Mouse (Mus musculus) thymus, adult 2 months (tissue): ENCODE measurements around the gene Abce1. TPM values are rescaled to one million over a fixed set of nuclear protein-coding genes. Genes with fewer than 3 reads are reported as not detected.
A peak's percentile ranks its signal among the peaks of the same experiment; 100 is the strongest.

Source experiments
- DNase-seq: peaks from one replicate; pipeline ENCODE4 v3.0.0; 2021
- H3K27ac ChIP-seq: fragments of 200-500 bp; 2 replicates; pipeline ENCODE4 v1.5.1; 2012; ENCODE audit warnings: low read length, control low read depth; ENCODE audit not compliant: control insufficient read depth, insufficient read depth
- H3K27me3 ChIP-seq: fragments of 200-500 bp; 2 replicates; pipeline ENCODE4 v1.6.1; 2012; ENCODE audit warnings: mild to moderate bottlenecking, low read length, moderate library complexity, mixed read lengths; ENCODE audit not compliant: control insufficient read depth, insufficient read depth
- H3K36me3 ChIP-seq: fragments of 200-500 bp; 2 replicates; pipeline ENCODE4 v1.6.1; 2012; ENCODE audit warnings: mild to moderate bottlenecking, low read length, moderate library complexity; ENCODE audit not compliant: control insufficient read depth, insufficient read depth
- H3K4me1 ChIP-seq: fragments of 200-500 bp; replicated peaks from 2 replicates; pipeline ENCODE4 v1.6.1; 2012; ENCODE audit warnings: low read length; ENCODE audit not compliant: control insufficient read depth, insufficient read depth
- H3K4me3 ChIP-seq: fragments of 200-500 bp; 2 replicates; pipeline ENCODE4 v1.5.1; 2012; ENCODE audit warnings: mild to moderate bottlenecking, low read length, control low read depth, moderate library complexity; ENCODE audit not compliant: control insufficient read depth, insufficient read depth
- CTCF ChIP-seq: fragments of 200-500 bp; IDR thresholded peaks from 2 replicates; pipeline ENCODE4 v1.5.1; 2012; ENCODE audit warnings: mild to moderate bottlenecking, control low read depth, low read length, moderate library complexity, borderline replicate concordance; ENCODE audit not compliant: control insufficient read depth, poor library complexity, insufficient read depth; ENCODE audit errors: extremely low read depth
- POLR2A ChIP-seq: fragments of 200-500 bp; IDR thresholded peaks from 2 replicates; pipeline ENCODE4 v1.6.1; 2012; ENCODE audit warnings: mild to moderate bottlenecking, low read length, control low read depth, moderate library complexity; ENCODE audit not compliant: control insufficient read depth, poor library complexity, insufficient read depth; ENCODE audit errors: extremely low read depth
- WGBS: fragments of 180-500 bp; shearing (Covaris S2); methylation state at CpG from one replicate; pipeline ENCODE4 v1.1.7; 2018; 5-methylcytosine and 5-hydroxymethylcytosine counted together
- polyA plus RNA-seq: library from polyadenylated mRNA; depleted of rRNA; stranded (reverse); fragments of >200 nt; gene quantifications from 2 replicates; pipeline ENCODE4 v1.2.3, GENCODE M21; 2012; rRNA removed

The Abce1 gene
- 18.2 and 20.2 TPM in 2 replicates for polyA plus RNA-seq

DNA sequence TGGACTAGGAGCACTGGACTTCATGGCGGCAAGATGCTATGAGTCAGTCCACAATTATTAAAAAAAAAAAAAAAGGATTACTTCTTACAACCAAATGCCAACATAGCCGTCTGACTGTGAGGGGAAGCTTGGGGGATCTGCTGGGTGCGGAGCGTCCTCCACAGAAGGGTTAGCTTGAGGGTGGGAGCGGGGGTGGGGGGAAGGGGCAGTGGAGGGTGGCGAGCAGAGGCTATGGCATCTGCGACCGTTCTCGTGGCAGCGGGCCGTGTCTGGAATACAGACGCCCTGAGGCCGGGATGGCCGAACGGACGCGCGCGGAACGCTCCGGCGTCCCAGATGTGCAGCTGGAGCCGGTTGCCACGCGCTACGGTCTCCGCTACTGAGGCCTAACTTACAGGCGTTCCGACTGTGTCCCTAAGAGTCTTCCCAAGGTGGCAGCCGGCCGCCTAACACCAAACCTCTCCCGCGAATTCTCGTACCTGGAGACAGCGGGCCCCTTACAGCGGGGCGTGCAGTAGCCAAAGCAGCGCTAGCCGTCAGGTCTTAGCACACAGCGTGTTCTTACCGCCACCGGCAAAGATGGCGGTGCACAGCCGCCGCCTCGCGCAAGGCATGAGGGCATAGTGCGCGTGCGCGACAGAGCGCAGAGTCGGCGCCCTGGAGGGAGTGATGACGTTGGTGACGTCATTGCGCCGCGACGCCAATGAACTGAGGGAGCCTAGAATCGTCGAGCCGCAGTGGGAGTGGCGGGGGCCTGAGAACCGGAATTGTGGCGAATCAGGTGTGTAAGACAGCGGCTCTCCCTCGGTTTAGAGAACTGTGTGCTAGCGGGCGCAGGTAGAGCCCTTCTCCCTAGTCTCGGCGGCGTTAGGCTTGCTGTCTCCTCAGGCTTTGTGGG is at the start of gene Abce1, which contains the start of gene Anapc10:
Gene Abce1 (minus strand): TSS at position 677 of the 898 bp plus-strand sequence.
Gene Anapc10 (plus strand): TSS at position 757 of the 898 bp plus-strand sequence.
- Histone ChIP-seq H3K27ac (peak within 1 kb of the TSS; percentile 51; the same call in 1 of the 2 replicates), H3K27me3 (no peaks in the 10 kb centered on the region), H3K36me3 (peaks cover 6% of the 10 kb centered on the region; the same call in 1 of the 2 replicates), H3K4me1 (no peaks in the 10 kb centered on the region), H3K4me3 (peak within 1 kb of the TSS; percentile 95)
- TF ChIP-seq POLR2A: peak; percentile 90
- peak; percentile 60; the same call in 1 of the 2 replicates for TF ChIP-seq CTCF
- under 1% methylated on average over 73 of the region's 73 CpGs for WGBS
- DNase-seq: peak; percentile 97

DNA sequence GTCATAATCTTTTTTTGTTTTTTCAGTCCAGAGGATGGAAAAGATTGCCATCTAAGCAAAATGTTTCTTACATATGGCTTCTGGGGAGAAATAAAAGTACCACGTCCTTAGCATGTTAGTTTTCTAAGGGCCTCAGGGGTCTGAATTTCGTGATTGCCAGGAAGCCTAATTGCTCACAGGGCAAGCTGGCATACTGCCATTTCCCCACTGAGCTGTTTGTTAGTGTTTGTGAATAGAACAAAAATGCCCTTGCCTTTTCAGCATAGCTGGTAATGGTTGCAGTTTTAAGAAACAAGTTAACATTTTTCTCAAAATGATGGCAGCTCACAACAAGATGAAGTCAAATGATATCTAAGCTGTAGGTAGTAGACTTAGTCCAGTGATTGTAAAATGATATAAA is 38.8 kb upstream of the Abce1 start:
- Histone ChIP-seq H3K36me3 (no peaks in the 10 kb centered on the region), H3K27me3 (no peaks in the 10 kb centered on the region), H3K4me3 (no peak overlapping the region), H3K4me1 (no peaks in the 10 kb centered on the region), H3K27ac (no peak overlapping the region)
- no peak for DNase-seq
- no peak for TF ChIP-seq CTCF
- no peak for TF ChIP-seq POLR2A
- WGBS: 81% methylated on average over 2 of the region's 2 CpGs

DNA sequence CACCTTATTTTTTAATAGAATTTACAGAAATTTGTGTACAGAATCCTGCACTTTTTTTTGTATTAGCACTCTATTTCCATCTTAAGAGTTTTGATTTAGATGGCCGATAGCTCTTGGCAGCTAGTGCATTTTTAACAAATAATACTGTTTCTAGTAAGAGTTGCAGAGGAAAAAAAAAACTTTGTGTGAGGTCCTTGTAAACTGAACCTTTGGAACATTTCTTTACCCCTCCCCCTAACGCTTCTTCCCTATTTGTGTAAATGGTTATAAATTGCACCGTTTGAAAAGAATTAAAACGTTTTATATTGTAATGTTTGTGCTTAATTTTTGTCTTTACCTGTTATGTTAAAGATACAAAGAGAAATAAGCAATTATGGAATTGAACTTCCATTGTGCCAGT is 37.1 kb upstream of the Abce1 start:
- no peak overlapping the region for H3K4me3 ChIP-seq
- no peaks in the 10 kb centered on the region for H3K4me1 ChIP-seq
- TF ChIP-seq CTCF (no peak), POLR2A (no peak)
- WGBS: 85% methylated on average over 4 of the region's 4 CpGs
- no peaks in the 10 kb centered on the region for H3K27me3 ChIP-seq
- no peak for DNase-seq
- H3K36me3 ChIP-seq: no peaks in the 10 kb centered on the region
- H3K27ac ChIP-seq: no peak overlapping the region

DNA sequence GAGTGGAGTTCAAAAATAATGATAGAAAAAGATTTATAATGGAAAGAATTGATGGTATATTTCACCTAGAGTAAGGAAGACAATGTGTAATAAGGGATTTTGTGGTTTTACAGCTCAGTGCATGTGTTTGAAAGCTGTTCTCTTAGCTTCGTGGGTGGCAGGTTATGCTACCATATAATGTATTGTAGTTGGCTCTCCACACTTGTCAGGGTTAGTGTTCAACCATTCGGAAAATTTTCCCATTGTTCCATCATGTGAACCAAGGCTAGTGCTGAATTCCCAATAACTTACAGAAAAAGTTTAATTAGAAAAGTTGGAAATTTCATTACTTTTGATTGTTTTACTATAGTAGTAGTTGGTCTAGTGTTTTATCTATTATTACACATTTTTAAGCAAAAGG is 36.6 kb upstream of the Abce1 start:
- no peak for TF ChIP-seq POLR2A
- TF ChIP-seq CTCF: no peak
- no peaks in the 10 kb centered on the region for H3K4me1 ChIP-seq
- no peaks in the 10 kb centered on the region for H3K36me3 ChIP-seq
- DNase-seq: no peak
- H3K27me3 ChIP-seq: no peaks in the 10 kb centered on the region
- WGBS: 88% methylated on average over 2 of the region's 2 CpGs
- no peak overlapping the region for H3K27ac ChIP-seq
- H3K4me3 ChIP-seq: no peak overlapping the region

DNA sequence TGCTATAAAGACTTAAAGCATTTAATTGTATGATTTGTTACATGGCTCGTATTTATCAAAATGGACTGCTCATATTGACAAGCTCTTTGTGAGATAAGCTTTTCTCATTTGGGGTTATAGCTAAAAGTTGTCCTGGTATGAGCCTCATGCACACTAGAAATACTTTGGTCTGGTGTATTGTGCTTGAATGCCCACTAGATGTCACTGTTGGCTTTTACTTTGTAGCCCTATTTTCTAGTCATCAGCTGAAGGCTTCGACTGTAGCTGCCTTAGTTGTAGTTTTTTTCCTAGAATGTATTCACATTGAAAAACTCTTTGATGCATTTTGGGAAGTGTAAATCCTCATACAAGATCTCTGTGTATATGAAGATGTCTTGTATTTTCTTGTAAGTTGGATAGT is 22.8 kb upstream of the Abce1 start:
- DNase-seq: peak; percentile 32

DNA sequence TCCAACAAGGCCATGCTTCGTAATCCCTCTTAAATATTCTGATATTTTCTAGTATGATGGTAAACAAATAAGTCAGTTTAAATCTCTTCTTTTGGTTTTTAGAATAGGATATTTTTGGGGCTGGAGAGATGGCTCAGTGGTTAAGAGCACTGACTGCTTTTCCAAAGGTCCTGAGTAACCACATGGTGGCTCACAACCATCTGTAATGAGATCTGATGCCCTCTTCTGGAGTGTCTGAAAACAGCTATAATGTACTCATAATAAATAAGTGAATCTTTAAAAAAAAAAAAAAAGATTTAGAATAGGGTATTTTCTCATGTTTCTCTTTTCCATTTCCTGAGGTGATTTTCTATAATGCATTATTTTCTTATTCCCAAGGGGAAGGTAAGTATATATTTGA is 16.4 kb upstream of the Abce1 start:
- no peak for DNase-seq
- Histone ChIP-seq H3K27ac (no peak overlapping the region), H3K27me3 (no peaks in the 10 kb centered on the region), H3K36me3 (no peaks in the 10 kb centered on the region; the same call in 1 of the 2 replicates), H3K4me3 (no peak overlapping the region), H3K4me1 (no peaks in the 10 kb centered on the region)
- TF ChIP-seq CTCF (no peak), POLR2A (no peak)
- WGBS: 94% methylated on average over 1 of the region's 1 CpGs

More for the DNA sequence above, 22.8 kb upstream of the Abce1 start:
- Histone ChIP-seq H3K27me3 (no peaks in the 10 kb centered on the region), H3K4me3 (no peak overlapping the region), H3K27ac (no peak overlapping the region), H3K36me3 (no peaks in the 10 kb centered on the region), H3K4me1 (no peaks in the 10 kb centered on the region)
- WGBS: 24% methylated on average over 2 of the region's 2 CpGs
- TF ChIP-seq POLR2A (no peak), CTCF (no peak)

DNA sequence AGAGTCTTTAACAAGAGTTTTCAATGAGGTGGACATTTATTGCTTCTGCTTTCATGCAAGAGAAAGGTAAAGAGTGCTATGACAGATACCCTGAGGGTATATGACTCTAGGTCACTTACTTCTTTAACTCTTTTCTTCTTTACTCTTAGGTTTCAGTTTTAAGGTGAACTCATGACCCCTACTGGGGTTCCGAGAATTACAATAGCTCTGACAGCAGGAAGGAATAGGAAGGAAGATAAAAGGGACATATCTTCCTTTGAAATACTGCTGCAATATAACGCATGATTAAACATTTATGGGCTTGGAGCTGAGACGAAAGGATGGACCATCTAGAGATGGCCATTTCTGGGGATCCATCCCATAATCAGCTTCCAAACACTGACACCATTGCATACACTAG is 13.0 kb upstream of the Abce1 start:
- DNase-seq: peak; percentile 23
- Histone ChIP-seq H3K27ac (no peak overlapping the region), H3K4me1 (no peaks in the 10 kb centered on the region), H3K27me3 (no peaks in the 10 kb centered on the region), H3K36me3 (peaks cover 8% of the 10 kb centered on the region), H3K4me3 (no peak overlapping the region)
- 20% methylated on average over 3 of the region's 3 CpGs for WGBS
- TF ChIP-seq POLR2A (no peak), CTCF (no peak)
